Mouse (Mus musculus) stomach, embryonic 16.5 days (tissue): ENCODE measurements around the gene Ints14. TPM values are rescaled to one million over a fixed set of nuclear protein-coding genes. Genes with fewer than 3 reads are reported as not detected.

ENCODE experiments used
- ATAC-seq: fragments of 200-750 bp; cut with Nextera tagmentation; 2 replicates; pipeline ENCODE4 v1.8.0; 2017; ENCODE audit warnings: moderate number of reproducible peaks, moderate TSS enrichment; ENCODE audit not compliant: insufficient read depth, low FRiP score
- H3K27ac ChIP-seq: fragments of 300-500 bp; sonication (generic); 2 replicates; pipeline ENCODE4 v1.5.1; 2014; ENCODE audit warnings: low read length
- H3K27me3 ChIP-seq: fragments of 300-500 bp; sonication (generic); 2 replicates; pipeline ENCODE4 v1.6.1; 2014; ENCODE audit warnings: low read length, control low read depth, mixed read lengths; ENCODE audit not compliant: control insufficient read depth, insufficient read depth
- H3K36me3 ChIP-seq: fragments of 300-500 bp; sonication (generic); 2 replicates; pipeline ENCODE4 v1.6.1; 2014; ENCODE audit warnings: low read length; ENCODE audit not compliant: control insufficient read depth, insufficient read depth
- H3K4me1 ChIP-seq: fragments of 300-500 bp; sonication (generic); 2 replicates; pipeline ENCODE4 v1.6.1; 2014; ENCODE audit warnings: low read length, control low read depth, mixed read lengths; ENCODE audit not compliant: control insufficient read depth, insufficient read depth
- H3K4me2 ChIP-seq: fragments of 300-500 bp; sonication (generic); 2 replicates; pipeline ENCODE4 v1.6.1; 2014; ENCODE audit warnings: low read depth, low read length, mixed read lengths
- H3K4me3 ChIP-seq: fragments of 300-500 bp; sonication (generic); replicated peaks from 2 replicates; pipeline ENCODE4 v1.5.1; 2014; ENCODE audit warnings: mild to moderate bottlenecking, low read length
- H3K9ac ChIP-seq: fragments of 300-500 bp; sonication (generic); 2 replicates; pipeline ENCODE4 v1.6.1; 2014; ENCODE audit warnings: low read length
- H3K9me3 ChIP-seq: fragments of 300-500 bp; sonication (generic); replicated peaks from 2 replicates; pipeline ENCODE4 v1.6.1; 2016; ENCODE audit warnings: low read length, control low read depth; ENCODE audit not compliant: control insufficient read depth
- WGBS: fragments of 180-500 bp; shearing (Covaris S2); extraction: QIAGEN DNeasy Blood & Tissue Kit; methylation state at CpG from one replicate; pipeline ENCODE4 v1.1.7; 2014; 5-methylcytosine and 5-hydroxymethylcytosine counted together
- polyA plus RNA-seq: library from polyadenylated mRNA; unstranded; fragments of >200 nt; fragmentation: Nextera tagmentation; extraction: Ambion mirVana; gene quantifications from 2 replicates; pipeline ENCODE4 v1.2.1, GENCODE M21; 2015

Ints14 gene
- polyA plus RNA-seq, 1 experiment from 2014 or later: 46.5 TPM

DNA sequence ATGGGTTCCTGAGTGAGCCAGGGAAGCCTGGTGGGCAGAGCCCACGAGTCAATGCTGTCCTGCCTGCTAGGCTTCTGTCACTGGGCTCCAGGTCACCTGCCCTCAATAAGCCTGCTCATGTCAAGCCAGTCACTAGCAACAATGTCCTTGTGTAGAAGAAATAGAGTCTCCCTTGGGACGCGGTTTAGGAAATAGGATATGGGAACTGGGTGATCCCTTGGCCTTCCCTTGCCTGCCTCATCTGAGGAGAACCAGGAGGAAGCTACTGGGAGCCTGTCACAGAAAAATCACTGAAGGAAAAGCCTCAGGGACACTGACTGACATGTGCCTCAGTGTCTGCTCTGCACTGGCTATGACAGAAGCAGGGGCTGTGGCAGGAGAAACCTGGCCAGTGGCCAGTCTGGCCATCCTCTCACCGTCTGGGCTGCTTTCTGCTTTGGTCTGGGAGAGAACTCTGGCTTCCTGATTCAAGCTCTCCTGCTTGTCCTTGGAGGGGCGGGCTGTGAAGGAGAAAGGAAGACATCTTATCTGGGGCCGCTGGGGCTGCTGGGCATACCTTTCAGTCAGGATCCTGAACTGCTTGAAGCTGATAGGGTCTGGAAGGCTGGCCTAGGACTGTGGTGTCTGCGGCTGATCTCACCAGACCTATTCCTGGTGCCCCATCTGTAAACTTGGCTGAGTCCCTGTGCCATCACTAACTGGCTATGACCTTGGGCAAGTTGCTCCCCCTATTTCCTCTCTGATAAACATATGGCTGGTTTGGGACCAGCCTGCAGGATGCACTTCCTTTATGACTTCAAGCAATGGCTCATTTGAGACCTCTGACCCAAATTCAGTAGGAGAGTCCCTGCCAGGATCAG, 28.7 kb upstream of the Ints14 start:
- no peaks in the 10 kb centered on the region for H3K9me3 ChIP-seq
- no peak overlapping the region for H3K9ac ChIP-seq
- 60% methylated on average over 7 of the region's 7 CpGs for WGBS
- H3K36me3 ChIP-seq: no peaks in the 10 kb centered on the region
- H3K4me3 ChIP-seq: no peak overlapping the region
- no peaks in the 10 kb centered on the region for H3K27me3 ChIP-seq
- no peak overlapping the region for H3K4me2 ChIP-seq
- ATAC-seq: no peak
- no peak overlapping the region for H3K27ac ChIP-seq
- H3K4me1 ChIP-seq: no peaks in the 10 kb centered on the region

DNA sequence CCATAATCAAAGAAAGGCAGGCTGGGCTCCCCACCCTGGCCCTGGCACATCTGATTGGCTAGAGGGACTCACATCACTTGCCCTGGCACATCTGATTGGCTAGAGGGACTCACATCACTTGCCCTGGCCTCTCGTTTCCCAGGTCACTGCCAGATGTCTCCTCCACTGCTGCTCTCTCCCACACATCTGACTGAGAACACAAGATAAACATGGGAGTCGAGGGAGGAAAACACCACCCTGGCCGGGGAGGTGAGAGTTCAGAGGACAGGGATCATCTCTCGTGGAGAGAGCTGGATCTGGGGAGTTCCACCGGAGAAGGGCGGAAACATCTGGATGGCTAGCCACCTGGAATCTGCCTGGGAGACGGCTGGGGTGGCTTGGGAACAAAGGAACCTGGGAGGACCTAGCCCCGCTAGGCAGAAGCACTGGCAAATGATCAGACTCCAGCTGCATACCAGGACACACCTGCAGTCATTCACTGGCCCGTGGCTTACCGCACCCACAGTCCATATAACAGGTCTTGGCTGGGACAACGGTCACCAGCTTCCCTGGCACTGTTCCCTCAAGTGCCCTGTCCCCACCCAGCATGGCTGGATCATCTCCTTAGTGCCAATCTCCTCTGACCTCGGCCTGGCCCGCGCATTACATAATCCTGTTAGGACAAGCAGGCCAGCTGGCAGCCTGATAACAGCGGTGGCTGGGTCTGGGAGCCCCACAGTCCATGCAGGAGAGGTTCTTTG, 26.5 kb upstream of the Ints14 start:
- 36% methylated on average over 15 of the region's 15 CpGs for WGBS
- no peak overlapping the region for H3K27ac ChIP-seq
- no peaks in the 10 kb centered on the region for H3K36me3 ChIP-seq
- no peaks in the 10 kb centered on the region for H3K27me3 ChIP-seq
- H3K9me3 ChIP-seq: no peaks in the 10 kb centered on the region
- no peak overlapping the region for H3K4me3 ChIP-seq
- H3K9ac ChIP-seq: no peak overlapping the region
- H3K4me1 ChIP-seq: no peaks in the 10 kb centered on the region
- ATAC-seq: peak; percentile 44; the same call in 1 of the 2 replicates
- no peak overlapping the region for H3K4me2 ChIP-seq

DNA sequence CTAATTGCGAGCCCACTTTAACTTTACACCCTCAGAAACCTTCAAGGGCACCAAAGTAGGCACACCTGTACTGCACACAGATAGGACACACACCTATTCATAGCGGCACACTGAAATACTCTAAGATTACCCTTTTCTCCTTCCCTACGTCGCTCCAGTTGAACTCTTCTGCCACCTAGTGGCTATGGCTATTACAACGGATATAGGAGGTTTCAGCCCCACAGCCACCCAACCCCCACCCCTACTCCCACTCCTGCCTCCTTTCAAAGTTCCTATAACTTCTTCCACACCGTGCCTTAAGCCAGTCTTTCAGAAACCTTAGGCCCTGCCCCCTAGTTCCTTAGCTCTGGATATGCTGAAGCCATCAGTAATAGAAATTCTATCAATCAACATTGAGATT, 24.2 kb upstream of the Ints14 start:
- no peaks in the 10 kb centered on the region for H3K36me3 ChIP-seq
- H3K4me3 ChIP-seq: no peak overlapping the region
- no peaks in the 10 kb centered on the region for H3K9me3 ChIP-seq
- H3K4me2 ChIP-seq: no peak overlapping the region
- H3K9ac ChIP-seq: no peak overlapping the region
- ATAC-seq: no peak
- no peak overlapping the region for H3K27ac ChIP-seq
- WGBS: 6% methylated on average over 6 of the region's 6 CpGs
- no peaks in the 10 kb centered on the region for H3K27me3 ChIP-seq
- H3K4me1 ChIP-seq: 0 out of 2 replicates have a peak, but pooled peaks cover 3% of the 10 kb centered on the region

DNA sequence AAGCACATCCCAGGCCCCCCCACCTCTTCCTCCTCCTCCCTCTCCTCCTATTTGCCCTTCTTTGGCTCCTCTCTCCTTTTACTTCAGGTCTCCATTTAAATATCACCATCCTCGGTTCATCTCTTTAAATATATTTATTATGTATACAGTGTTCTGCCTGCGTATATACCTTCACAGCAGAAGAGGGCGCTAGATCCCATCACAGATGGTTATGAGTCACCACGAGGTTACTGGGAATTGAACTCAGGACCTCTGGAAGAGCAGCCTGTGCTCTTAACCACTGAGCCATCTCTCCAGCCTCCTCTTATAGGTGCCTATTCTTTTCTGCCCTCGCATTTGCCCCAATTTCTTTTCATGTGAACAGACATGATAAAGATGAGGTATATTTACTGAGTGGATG, 23.2 kb upstream of the Ints14 start:
- H3K27ac ChIP-seq: no peak overlapping the region
- no peak overlapping the region for H3K4me3 ChIP-seq
- 60% methylated on average over 5 of the region's 5 CpGs for whole genome bisulfite sequencing
- no peak overlapping the region for H3K9ac ChIP-seq
- H3K4me2 ChIP-seq: no peak overlapping the region
- H3K9me3 ChIP-seq: no peaks in the 10 kb centered on the region
- no peak for ATAC-seq
- H3K36me3 ChIP-seq: no peaks in the 10 kb centered on the region
- no peaks in the 10 kb centered on the region for H3K27me3 ChIP-seq
- H3K4me1 ChIP-seq: 0 out of 2 replicates have a peak, but pooled peaks cover 3% of the 10 kb centered on the region

DNA sequence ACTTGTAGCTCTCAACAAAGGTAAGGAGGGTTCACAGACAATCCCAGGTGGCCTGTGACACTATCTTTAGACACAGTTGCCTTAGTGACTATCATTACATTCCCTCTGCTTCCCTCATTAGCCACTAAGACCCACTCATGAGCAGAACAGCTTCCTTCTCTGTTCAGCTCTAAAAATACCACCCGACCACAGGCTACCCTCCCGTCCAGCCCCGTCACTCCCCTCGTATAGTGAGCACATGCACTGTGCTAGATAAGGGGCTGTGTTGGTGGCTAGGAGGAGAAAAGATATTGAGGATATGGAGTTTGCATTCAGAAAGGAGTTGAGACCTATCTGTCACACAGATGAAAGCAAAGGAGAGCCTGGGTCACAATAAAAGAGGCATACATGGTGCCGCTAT, 22.2 kb upstream of the Ints14 start:
- 0 out of 2 replicates have a peak, but pooled peaks cover 4% of the 10 kb centered on the region for H3K27me3 ChIP-seq
- H3K27ac ChIP-seq: no peak overlapping the region
- WGBS: 73% methylated on average over 5 of the region's 5 CpGs
- no peak for ATAC-seq
- 0 out of 2 replicates have a peak, but pooled peaks cover 3% of the 10 kb centered on the region for H3K4me1 ChIP-seq
- no peaks in the 10 kb centered on the region for H3K36me3 ChIP-seq
- H3K9me3 ChIP-seq: no peaks in the 10 kb centered on the region
- no peak overlapping the region for H3K9ac ChIP-seq
- H3K4me2 ChIP-seq: no peak overlapping the region
- no peak overlapping the region for H3K4me3 ChIP-seq

DNA sequence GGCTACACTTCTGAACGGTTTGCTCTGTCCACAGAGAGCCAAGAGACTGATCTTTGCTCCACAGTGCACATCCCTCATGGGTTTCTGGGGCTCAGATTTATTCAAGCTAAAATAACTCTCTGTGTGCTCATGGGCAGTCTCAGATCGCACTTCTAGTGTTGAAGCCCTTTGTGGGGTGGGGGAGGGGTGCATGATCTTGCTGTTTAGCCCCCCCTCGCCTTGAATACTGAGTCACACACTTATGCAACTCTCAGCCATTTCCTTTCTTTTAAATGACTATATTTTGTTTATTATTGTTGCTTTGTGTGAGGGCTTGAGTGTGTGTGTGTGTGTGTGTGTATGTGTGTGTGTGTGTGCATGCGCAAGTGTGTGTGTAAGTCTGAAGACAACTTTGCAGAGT, 21.4 kb upstream of the Ints14 start:
- WGBS: 50% methylated on average over 4 of the region's 4 CpGs
- no peak overlapping the region for H3K4me2 ChIP-seq
- ATAC-seq: no peak
- no peaks in the 10 kb centered on the region for H3K9me3 ChIP-seq
- no peak overlapping the region for H3K9ac ChIP-seq
- 0 out of 2 replicates have a peak, but pooled peaks cover 3% of the 10 kb centered on the region for H3K4me1 ChIP-seq
- no peak overlapping the region for H3K4me3 ChIP-seq
- 0 out of 2 replicates have a peak, but pooled peaks cover 5% of the 10 kb centered on the region for H3K27me3 ChIP-seq
- H3K36me3 ChIP-seq: no peaks in the 10 kb centered on the region
- H3K27ac ChIP-seq: no peak overlapping the region

DNA sequence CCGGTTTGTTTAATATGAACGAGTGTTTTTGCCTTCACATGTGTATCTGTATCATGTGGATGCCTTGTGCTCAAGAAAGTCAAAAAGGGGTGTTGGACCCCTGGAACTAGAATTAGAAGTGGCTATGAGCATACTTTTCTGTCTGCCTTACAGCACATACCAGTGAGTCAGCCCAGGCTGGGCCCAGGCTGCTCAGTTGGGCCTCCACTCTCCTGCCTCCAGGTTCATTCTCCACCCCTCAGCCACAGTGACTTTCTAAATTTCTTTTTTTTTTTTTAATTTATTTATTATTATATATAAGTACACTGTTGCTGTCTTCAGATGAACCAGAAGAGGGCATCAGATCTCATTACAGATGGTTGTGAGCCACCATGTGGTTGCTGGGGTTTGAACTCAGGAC, 20.9 kb upstream of the Ints14 start:
- Histone ChIP-seq H3K9ac (no peak overlapping the region), H3K4me2 (no peak overlapping the region), H3K27me3 (0 out of 2 replicates have a peak, but pooled peaks cover 5% of the 10 kb centered on the region), H3K4me1 (0 out of 2 replicates have a peak, but pooled peaks cover 3% of the 10 kb centered on the region), H3K9me3 (no peaks in the 10 kb centered on the region), H3K4me3 (no peak overlapping the region), H3K27ac (no peak overlapping the region), H3K36me3 (no peaks in the 10 kb centered on the region)
- no peak for ATAC-seq
- WGBS: 86% methylated on average over 2 of the region's 2 CpGs

DNA sequence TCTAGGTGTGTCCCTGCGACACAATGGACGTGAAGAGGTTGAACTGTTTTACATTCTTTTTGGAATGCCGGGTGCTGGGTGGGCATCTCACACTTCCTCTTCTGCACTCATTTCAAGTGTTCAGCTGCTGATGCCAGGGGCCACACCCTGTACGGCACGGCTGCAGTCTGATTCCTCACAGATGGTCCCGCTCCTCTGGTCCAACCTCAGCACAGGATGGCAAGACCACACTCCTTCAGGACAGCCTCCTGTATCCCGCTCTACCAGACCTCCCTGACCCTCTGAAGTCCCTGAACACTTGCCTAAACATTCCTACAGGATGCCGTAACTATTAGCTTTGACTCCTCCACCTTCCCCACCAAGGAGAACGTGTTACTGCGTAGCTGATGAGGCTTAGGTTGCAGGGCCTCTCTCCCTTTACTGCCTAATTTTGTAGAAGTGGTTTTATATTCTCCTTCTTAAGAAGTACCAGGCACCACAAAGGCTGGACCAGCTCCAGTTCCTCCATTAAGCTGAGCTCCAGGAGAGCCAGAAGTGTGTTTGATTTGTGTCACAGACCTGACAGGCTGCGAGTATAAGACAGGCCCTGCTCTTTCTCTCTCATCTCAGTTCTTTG, 19.9 kb upstream of the Ints14 start:
- Histone ChIP-seq H3K36me3 (no peaks in the 10 kb centered on the region), H3K4me1 (0 out of 2 replicates have a peak, but pooled peaks cover 3% of the 10 kb centered on the region), H3K9me3 (no peaks in the 10 kb centered on the region), H3K9ac (no peak overlapping the region), H3K4me2 (no peak overlapping the region), H3K27ac (peak overlapping the region; percentile 61), H3K27me3 (0 out of 2 replicates have a peak, but pooled peaks cover 5% of the 10 kb centered on the region), H3K4me3 (no peak overlapping the region)
- ATAC-seq: peak; percentile 61
- WGBS: 54% methylated on average over 11 of the region's 11 CpGs
